Mouse (Mus musculus): ENCODE measurements around the gene Wfdc11. TPM values are rescaled to one million over a fixed set of nuclear protein-coding genes. Genes with fewer than 3 reads are reported as not detected.

Wfdc11 gene
- not detected in 2 replicates for polyA plus RNA-seq (2012; rRNA removed)

DNA sequence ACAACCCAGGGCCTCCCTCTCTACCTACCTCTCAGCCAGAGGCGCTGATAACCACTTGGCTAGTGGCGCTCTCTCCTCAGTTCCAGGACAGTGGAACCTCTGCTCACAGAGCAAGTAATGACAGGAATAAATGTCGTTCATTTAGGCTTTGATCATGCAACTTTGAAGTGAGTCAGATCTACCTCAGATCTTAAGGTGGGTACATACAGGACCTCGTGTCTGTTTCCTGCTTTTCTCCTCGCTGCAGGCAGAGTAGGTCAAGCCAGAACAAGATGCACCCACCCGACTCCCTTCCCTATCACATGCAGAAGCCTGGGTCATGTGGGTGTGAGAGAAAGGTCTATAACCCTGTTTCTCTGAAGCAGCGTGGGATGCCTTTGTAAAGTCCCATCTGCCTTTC, at the start of gene Wfdc11:
TSS of gene Wfdc11 (minus strand) at position 101 of the 400 bp plus-strand sequence.

DNA sequence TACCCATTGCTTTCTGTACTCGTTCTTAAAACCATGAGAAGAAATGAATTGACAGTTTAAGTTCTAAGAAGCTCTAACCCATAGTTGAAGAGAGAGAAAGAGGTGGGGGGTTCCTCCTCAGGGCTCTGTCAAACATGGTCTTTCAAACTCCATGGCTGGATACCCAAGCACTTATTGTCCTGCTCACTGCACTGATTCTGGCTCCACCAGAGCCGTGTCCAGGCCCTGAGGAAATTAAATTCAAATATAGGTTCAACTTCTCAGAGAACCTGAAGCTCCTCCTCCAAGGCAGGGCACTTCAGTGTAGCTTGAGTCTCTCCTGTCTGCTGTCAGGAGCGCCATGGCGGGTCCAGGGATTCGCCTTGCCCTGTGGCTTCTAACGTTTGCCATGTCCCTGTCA, 41.1 kb upstream of the Wfdc11 start, which contains the start of gene Spint5:
TSS of gene Spint5 (plus strand) at position 301 of the 400 bp plus-strand sequence.

GRCm38 (mm10) chr2:164698201-164698600, 24.3 kb upstream of the Wfdc11 start, which contains the start of gene Spint4:
Spint4 (plus strand) TSS chr2:164698501.

GRCm38 (mm10) chr2:164684807-164685206, 10.9 kb upstream of the Wfdc11 start, which contains the start of gene Wfdc13:
Wfdc13 (plus strand) TSS chr2:164685107.

GRCm38 (mm10) chr2:164656483-164656882, 17.4 kb downstream of the Wfdc11 start, which contains the start of gene Wfdc9:
Wfdc9 (minus strand) TSS chr2:164656583.

DNA sequence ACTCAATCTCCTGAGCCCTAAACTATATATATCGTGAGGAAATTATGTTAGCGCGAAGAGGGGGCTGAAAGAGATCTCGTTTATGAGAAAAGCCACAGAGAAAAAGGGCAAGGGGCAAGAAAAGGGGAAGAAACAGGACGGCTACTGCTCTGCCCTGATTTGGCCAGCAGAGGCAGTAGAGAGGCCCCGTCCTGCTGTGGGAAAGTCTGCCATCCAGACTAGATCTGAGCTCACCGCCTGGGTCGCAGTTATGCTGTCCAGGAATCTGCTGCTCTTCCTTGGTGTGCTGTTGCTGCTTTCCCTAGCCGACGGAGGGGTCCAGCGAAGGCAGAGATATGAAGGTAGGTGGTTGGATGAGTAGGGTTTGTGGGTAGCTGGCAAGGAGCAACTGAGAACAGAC, 18.0 kb downstream of the Wfdc11 start, which contains the start of gene Wfdc10:
TSS of gene Wfdc10 (plus strand) at position 189 of the 400 bp plus-strand sequence.

GRCm38 (mm10) chr2:164638696-164639095, 35.2 kb downstream of the Wfdc11 start, which contains the start of gene Wfdc16:
Wfdc16 (minus strand) TSS chr2:164638796.

GRCm38 (mm10) chr2:164613471-164613870, 60.4 kb downstream of the Wfdc11 start, which contains the start of the genes Wfdc6b and Wfdc8:
Wfdc6b (plus strand) TSS chr2:164613522.
Wfdc8 (minus strand) TSS chr2:164613626.

Other genes with a start within 250 kb of the Wfdc11 start
- gene Sdc4, start 230.2 kb downstream of the Wfdc11 start, polyA plus RNA-seq (2012; rRNA removed), result 107 and 113 TPM in 2 replicates
- 163 and 226 TPM in 2 replicates for gene Sys1, start 217.1 kb downstream of the Wfdc11 start, polyA plus RNA-seq (2012; rRNA removed)
- gene Gm20458, start 213.1 kb downstream of the Wfdc11 start, polyA plus RNA-seq (2012; rRNA removed), result 59.6 and 66.8 TPM in 2 replicates
- gene Trp53tg5, start 200.4 kb downstream of the Wfdc11 start, polyA plus RNA-seq (2012; rRNA removed), result not detected in 2 replicates
- 73.3 and 88.5 TPM in 2 replicates for gene Dbndd2, start 188.0 kb downstream of the Wfdc11 start, polyA plus RNA-seq (2012; rRNA removed)
- gene Pigt, start 176.6 kb downstream of the Wfdc11 start, polyA plus RNA-seq (2012; rRNA removed), result 181 and 196 TPM in 2 replicates
- gene Wfdc2, start 111.7 kb downstream of the Wfdc11 start, polyA plus RNA-seq (2012; rRNA removed), result 715 and 811 TPM in 2 replicates
- not detected in 2 replicates for gene Spint3, start 100.6 kb downstream of the Wfdc11 start, polyA plus RNA-seq (2012; rRNA removed)
- 0.16 TPM in 2 replicates for gene Wfdc6a, start 88.6 kb downstream of the Wfdc11 start, polyA plus RNA-seq (2012; rRNA removed)
- not detected in 2 replicates for gene Eppin, start 80.5 kb downstream of the Wfdc11 start, polyA plus RNA-seq (2012; rRNA removed)
- gene Wfdc6b, start 60.6 kb downstream of the Wfdc11 start, polyA plus RNA-seq (2012; rRNA removed), result 0.15 TPM in 1 of 2 replicates, not detected in the other
- 0.31 and 0.35 TPM in 2 replicates for gene Wfdc8, start 60.5 kb downstream of the Wfdc11 start, polyA plus RNA-seq (2012; rRNA removed)
- 0.13 and 0.16 TPM in 2 replicates for gene Wfdc16, start 35.3 kb downstream of the Wfdc11 start, polyA plus RNA-seq (2012; rRNA removed)
- not detected in 2 replicates for gene Wfdc10, start 18.0 kb downstream of the Wfdc11 start, polyA plus RNA-seq (2012; rRNA removed)
- gene Wfdc9, start 17.5 kb downstream of the Wfdc11 start, polyA plus RNA-seq (2012; rRNA removed), result not detected in 2 replicates
- 0.28 and 0.73 TPM in 2 replicates for gene Wfdc13, start 11.0 kb upstream of the Wfdc11 start, polyA plus RNA-seq (2012; rRNA removed)
- not detected in 2 replicates for gene Spint4, start 24.4 kb upstream of the Wfdc11 start, polyA plus RNA-seq (2012; rRNA removed)
- not detected in 2 replicates for gene Spint5, start 41.2 kb upstream of the Wfdc11 start, polyA plus RNA-seq (2012; rRNA removed)
- gene Wfdc3, start 71.8 kb upstream of the Wfdc11 start, polyA plus RNA-seq (2012; rRNA removed), result 0.28 and 0.84 TPM in 2 replicates
- 60.0 and 89.4 TPM in 2 replicates for gene Dnttip1, start 71.9 kb upstream of the Wfdc11 start, polyA plus RNA-seq (2012; rRNA removed)
- gene Ube2c, start 95.8 kb upstream of the Wfdc11 start, polyA plus RNA-seq (2012; rRNA removed), result 65.5 and 79.7 TPM in 2 replicates
- not detected in 2 replicates for gene Tnnc2, start 105.9 kb upstream of the Wfdc11 start, polyA plus RNA-seq (2012; rRNA removed)
- 34.1 and 41.6 TPM in 2 replicates for gene Snx21, start 111.7 kb upstream of the Wfdc11 start, polyA plus RNA-seq (2012; rRNA removed)
- gene Acot8, start 130.8 kb upstream of the Wfdc11 start, polyA plus RNA-seq (2012; rRNA removed), result 134 and 139 TPM in 2 replicates
- 3.4 and 3.5 TPM in 2 replicates for gene Zswim3, start 131.0 kb upstream of the Wfdc11 start, polyA plus RNA-seq (2012; rRNA removed)
- 10.5 and 11.5 TPM in 2 replicates for gene Zswim1, start 148.6 kb upstream of the Wfdc11 start, polyA plus RNA-seq (2012; rRNA removed)
- gene Spata25, start 154.4 kb upstream of the Wfdc11 start, polyA plus RNA-seq (2012; rRNA removed), result not detected in 2 replicates
- 320 and 357 TPM in 2 replicates for gene Ctsa, start 158.8 kb upstream of the Wfdc11 start, polyA plus RNA-seq (2012; rRNA removed)
- 5.2 and 7.2 TPM in 2 replicates for gene Neurl2, start 159.4 kb upstream of the Wfdc11 start, polyA plus RNA-seq (2012; rRNA removed)
- gene Pltp, start 183.6 kb upstream of the Wfdc11 start, polyA plus RNA-seq (2012; rRNA removed), result 82.0 and 82.9 TPM in 2 replicates
- gene Pcif1, start 205.2 kb upstream of the Wfdc11 start, polyA plus RNA-seq (2012; rRNA removed), result 29.5 and 36.3 TPM in 2 replicates
- 34.2 and 35.7 TPM in 2 replicates for gene Zfp335, start 237.7 kb upstream of the Wfdc11 start, polyA plus RNA-seq (2012; rRNA removed)

All from colon, adult 2 months (tissue).